Mouse (Mus musculus) ES-E14 (cell line): Measurements from ENCODE around the gene Trpv2. TPM values are rescaled to one million over a fixed set of nuclear protein-coding genes. Genes with fewer than 3 reads are reported as not detected.

Source experiments
- DNase-seq: peaks from one replicate; pipeline ENCODE4 v3.0.0-alpha.2; 2013; ENCODE audit warnings: low read depth, low spot score
- H3K27ac ChIP-seq: 2 replicates; pipeline ENCODE4 v1.5.1; 2012; ENCODE audit warnings: low read depth, mild to moderate bottlenecking, low read length, moderate library complexity, mixed read lengths; ENCODE audit not compliant: poor library complexity, insufficient read depth, severe bottlenecking
- H3K36me3 ChIP-seq: 2 replicates; pipeline ENCODE4 v1.6.1; 2012; ENCODE audit warnings: mild to moderate bottlenecking, low read length, moderate library complexity, mixed read lengths; ENCODE audit not compliant: control insufficient read depth, poor library complexity, insufficient read depth, severe bottlenecking
- H3K4me1 ChIP-seq, 2 experiments: fragments of 150-350 bp in 1 of 2; sonication (generic) in 1 of 2; 2 replicates each; pipeline ENCODE4 v1.6.1; 2012; ENCODE audit warnings: low read length in 2 of 2, mild to moderate bottlenecking in 1 of 2, mixed read lengths in 1 of 2; ENCODE audit not compliant: control insufficient read depth in 2 of 2, insufficient read depth in 2 of 2, poor library complexity in 1 of 2
- H3K4me3 ChIP-seq, 2 experiments: fragments of 150-350 bp in 1 of 2; sonication (generic) in 1 of 2; 2 replicates each; pipeline ENCODE4 v1.5.1; 2012; ENCODE audit warnings: low read length in 2 of 2, low read depth in 1 of 2, mild to moderate bottlenecking in 1 of 2, mixed read lengths in 1 of 2; ENCODE audit not compliant: insufficient read depth in 1 of 2, poor library complexity in 1 of 2, severe bottlenecking in 1 of 2
- H3K9ac ChIP-seq: 2 replicates; pipeline ENCODE4 v1.6.1; 2012; ENCODE audit warnings: low read depth, mild to moderate bottlenecking, low read length, mixed read lengths; ENCODE audit not compliant: poor library complexity, insufficient read depth, severe bottlenecking
- H3K9me3 ChIP-seq: fragments of 150-350 bp; sonication (generic); 2 replicates; pipeline ENCODE4 v1.6.1; 2012; ENCODE audit warnings: low read depth, mild to moderate bottlenecking, low read length; ENCODE audit not compliant: control insufficient read depth, insufficient read depth
- CHD2 ChIP-seq: IDR thresholded peaks from 2 replicates; pipeline ENCODE4 v1.6.1; 2014; ENCODE audit warnings: mild to moderate bottlenecking, low read depth, low read length, inconsistent platforms
- HCFC1 ChIP-seq: IDR thresholded peaks from 2 replicates; pipeline ENCODE4 v1.6.1; 2012; ENCODE audit warnings: low read length, inconsistent platforms, borderline replicate concordance; ENCODE audit not compliant: insufficient read depth
- MAFK ChIP-seq: IDR thresholded peaks from 2 replicates; pipeline ENCODE4 v1.6.1; 2014; ENCODE audit warnings: mild to moderate bottlenecking, low read depth, low read length, inconsistent platforms; ENCODE audit not compliant: insufficient read depth
- ZC3H11A ChIP-seq: IDR thresholded peaks from 2 replicates; pipeline ENCODE4 v1.6.1; 2012; ENCODE audit warnings: low read depth, mild to moderate bottlenecking, inconsistent platforms, low read length, borderline replicate concordance
- ZNF384 ChIP-seq: IDR thresholded peaks from 2 replicates; pipeline ENCODE4 v1.6.1; 2012; ENCODE audit warnings: low read depth, low read length, inconsistent platforms
- in situ Hi-C, 2 experiments: fragments of 600-800 bp; cut with MboI; formaldehyde crosslinking; loops; one replicate each; pipeline ENCODE4 v1.15.1; 2025; ENCODE audit warnings: low sequenced_read_pairs in 2 of 2, inconsistent platforms in 1 of 2; ENCODE audit not compliant: unreplicated experiment in 2 of 2
- total RNA-seq: library from RNA; depleted of rRNA; stranded (reverse); fragments of 300-350 nt; gene quantifications from 2 replicates; pipeline ENCODE4 v1.2.3, GENCODE M21; 2012; rRNA removed

Trpv2 gene
- total RNA-seq: 9.8 and 13.4 TPM in 2 replicates

DNA sequence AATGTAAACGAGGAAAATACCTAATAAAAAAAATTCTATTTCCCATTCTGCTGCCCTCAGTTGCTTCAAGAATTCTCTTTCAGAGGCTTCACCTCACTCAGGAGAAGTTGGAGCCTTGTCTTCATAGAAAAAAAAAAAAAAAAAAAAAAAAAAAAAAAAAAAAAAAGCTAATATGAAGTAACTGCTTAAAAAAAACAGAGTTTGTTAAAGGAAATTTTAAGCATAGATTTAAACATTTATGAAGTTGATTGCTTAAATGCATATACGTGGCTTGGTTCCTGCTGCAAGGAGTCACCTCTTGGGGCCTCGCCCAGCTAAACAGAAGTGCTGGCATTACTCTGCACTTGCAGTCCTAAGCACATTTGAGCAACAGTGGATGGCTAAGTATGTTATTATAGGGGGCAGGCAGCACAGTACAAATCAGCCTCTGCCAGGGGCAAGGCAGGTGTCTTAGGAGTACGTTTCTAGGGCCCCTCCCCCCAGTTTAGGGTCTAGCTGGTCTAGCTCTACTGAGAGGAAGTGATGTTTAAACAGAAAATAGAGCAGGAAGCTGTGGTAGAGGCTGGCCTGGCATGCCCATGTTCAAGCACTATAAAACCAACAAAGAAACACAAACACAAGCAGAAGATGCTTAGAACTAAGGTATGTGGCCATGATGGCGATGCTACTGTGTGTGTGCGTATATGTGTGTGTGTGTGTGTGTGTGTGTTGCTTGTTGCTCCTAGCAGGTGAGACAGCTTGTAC is at the start of gene Trpv2:
TSS of gene Trpv2 (plus strand) at position 528 of the 744 bp plus-strand sequence.
- Histone ChIP-seq H3K27ac (no peak within 1 kb of the TSS), H3K4me1 (peaks cover 0 to 11% of the 10 kb centered on the region in 2 experiments; a peak in 2 of 4 replicates), H3K36me3 (no peaks in the 10 kb centered on the region), H3K9me3 (no peaks in the 10 kb centered on the region), H3K9ac (no peak within 1 kb of the TSS), H3K4me3 (peak within 1 kb of the TSS in 1 of 2 experiments; percentile 68; a peak in 2 of 4 replicates)
- no peak for TF ChIP-seq ZC3H11A
- TF ChIP-seq ZNF384: 0 out of 2 replicates have a peak, but pooled peaks have one; percentile 24
- no peak for DNase-seq
- in situ Hi-C loops: no loop called here

DNA sequence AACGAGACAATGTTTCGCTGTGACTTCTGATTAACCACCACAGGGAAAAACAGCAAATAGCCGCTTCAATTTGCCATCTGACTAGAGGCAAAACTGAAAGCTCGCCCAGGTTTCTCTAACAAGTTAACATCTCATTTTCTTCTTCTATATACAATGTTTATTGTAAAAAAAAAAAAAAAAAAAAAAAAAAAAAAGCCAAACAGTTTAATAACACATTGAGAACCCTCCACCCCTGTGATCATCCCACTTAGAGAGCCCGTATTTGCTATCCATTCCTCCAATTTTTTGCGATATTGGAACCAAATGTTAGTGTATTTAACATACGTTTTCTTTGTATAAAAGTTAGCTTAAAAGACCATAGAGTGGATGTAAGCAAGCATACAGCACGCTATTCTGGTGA is 37.2 kb upstream of the Trpv2 start:
- TF ChIP-seq ZC3H11A: no peak
- TF ChIP-seq ZNF384: 0 out of 2 replicates have a peak, but pooled peaks have one; percentile 21
- H3K4me3 ChIP-seq: peak overlapping the region in 1 of 2 experiments; percentile 94; a peak in 1 of 4 replicates
- H3K9me3 ChIP-seq: no peaks in the 10 kb centered on the region
- peaks cover 7% of the 10 kb centered on the region for H3K36me3 ChIP-seq
- H3K9ac ChIP-seq: no peak overlapping the region
- no peak overlapping the region for H3K27ac ChIP-seq
- peaks cover 5 to 10% of the 10 kb centered on the region in 2 experiments for H3K4me1 ChIP-seq
- no peak for DNase-seq
- in situ Hi-C loops: no loop called here

DNA sequence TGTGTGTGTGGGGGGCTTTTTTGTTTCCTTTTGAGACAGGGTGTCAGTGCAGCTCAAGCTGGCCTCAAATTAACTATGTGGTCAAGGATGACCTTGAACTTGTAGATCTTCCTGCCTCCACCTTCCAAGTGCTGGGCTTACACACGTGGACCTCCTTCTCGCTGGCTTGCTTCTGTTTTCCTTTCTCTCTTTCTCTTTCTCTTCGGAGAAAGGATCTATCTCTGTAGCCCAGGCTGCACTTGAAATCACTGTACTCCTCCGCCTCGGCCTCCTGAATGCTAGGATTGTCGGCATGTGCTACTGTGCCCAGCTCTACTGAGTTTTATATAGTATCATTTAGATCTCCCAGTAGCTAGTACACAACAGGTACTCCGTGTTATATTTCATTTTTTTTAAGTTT is 36.7 kb upstream of the Trpv2 start:
- H3K9ac ChIP-seq: peak overlapping the region; percentile 62
- DNase-seq: no peak
- H3K27ac ChIP-seq: no peak overlapping the region
- in situ Hi-C loops: no loop called here
- no peaks in the 10 kb centered on the region for H3K9me3 ChIP-seq
- peak overlapping the region; percentile 58 to 94 for H3K4me3 ChIP-seq
- no peak for TF ChIP-seq ZNF384
- TF ChIP-seq CHD2: no peak
- no peak for TF ChIP-seq HCFC1
- TF ChIP-seq ZC3H11A: no peak
- no peak for TF ChIP-seq MAFK
- H3K36me3 ChIP-seq: peaks cover 7% of the 10 kb centered on the region
- H3K4me1 ChIP-seq: peaks cover 5 to 12% of the 10 kb centered on the region in 2 experiments

DNA sequence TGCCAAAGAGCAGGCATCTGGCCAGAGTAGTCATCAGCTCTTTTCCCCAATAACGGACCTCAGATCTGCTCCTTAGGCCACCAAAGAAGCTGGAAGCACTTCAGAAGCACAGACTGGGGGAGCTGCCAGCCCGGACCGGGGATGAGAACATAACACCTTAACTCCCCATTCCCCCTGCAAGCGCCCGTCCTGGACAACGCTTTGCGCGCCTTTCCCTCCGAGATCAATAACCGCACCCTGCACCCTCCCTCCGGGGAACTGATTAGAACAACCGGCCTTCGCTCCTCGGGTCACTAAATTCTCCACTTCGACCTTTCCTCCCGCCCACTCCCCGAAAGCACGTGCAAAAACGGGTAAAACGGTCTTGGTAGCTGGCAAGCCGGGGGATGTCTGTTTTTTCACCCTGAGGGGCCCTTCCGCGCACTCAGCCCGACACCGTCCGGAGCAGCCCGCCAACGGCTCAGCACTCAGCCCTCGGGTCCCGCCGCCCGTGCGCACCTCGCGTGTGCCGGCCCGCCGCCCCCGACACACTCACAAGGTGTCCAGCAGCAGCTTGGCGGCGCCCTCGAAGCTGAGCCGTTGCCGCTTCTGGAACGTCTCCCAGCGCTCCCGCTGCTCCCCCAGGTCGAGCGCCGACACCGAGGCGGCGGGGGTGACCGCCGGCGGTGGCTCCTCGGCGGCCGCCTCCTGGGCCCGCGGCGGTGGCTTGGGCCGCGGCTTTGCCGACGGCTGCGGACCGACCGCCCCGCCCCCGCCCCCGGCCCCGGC is 35.8 kb upstream of the Trpv2 start:
- Histone ChIP-seq H3K9ac (peak overlapping the region; percentile 96), H3K4me3 (peak overlapping the region; percentile 94 to 99), H3K36me3 (peaks cover 6% of the 10 kb centered on the region), H3K4me1 (peaks cover 5 to 12% of the 10 kb centered on the region in 2 experiments), H3K27ac (peak overlapping the region; percentile 79), H3K9me3 (no peaks in the 10 kb centered on the region)
- no peak for TF ChIP-seq CHD2
- TF ChIP-seq ZC3H11A: no peak
- no peak for TF ChIP-seq ZNF384
- no peak for TF ChIP-seq HCFC1
- in situ Hi-C loops: no loop called here
- DNase-seq: no peak
